Mouse (Mus musculus) spleen, postnatal 4 days (tissue): Measurements from ENCODE around the gene Smtnl2.
A peak's percentile ranks its signal among the peaks of the same experiment; 100 is the strongest.

ENCODE experiments used
- DNase-seq, 2 experiments: peaks; one replicate each; pipeline ENCODE4 v3.0.0; 2022; ENCODE audit warnings: low spot score in 2 of 2

Smtnl2 gene

DNA sequence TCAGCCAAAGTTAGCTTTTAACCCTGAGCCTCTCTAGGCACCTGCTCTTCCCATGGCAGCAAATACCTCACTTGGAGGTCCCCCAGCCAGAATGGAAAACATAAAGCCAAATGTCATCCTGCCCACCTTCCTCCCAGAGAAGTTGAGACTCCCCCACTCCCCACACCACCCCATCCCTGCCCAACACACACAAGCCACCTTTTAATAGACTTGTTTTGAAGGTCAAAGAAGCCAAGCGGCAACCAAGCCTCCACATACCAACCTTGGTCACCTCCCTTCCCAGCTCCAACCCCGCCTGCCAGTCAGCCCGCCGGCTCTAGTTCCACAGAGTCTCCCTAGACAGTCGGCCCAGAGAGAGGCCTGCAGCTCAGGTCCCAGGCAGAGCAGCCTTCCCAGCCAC is 9.5 kb downstream of the Smtnl2 start:
- peak in 1 of 2 experiments; percentile 54 for DNase-seq

DNA sequence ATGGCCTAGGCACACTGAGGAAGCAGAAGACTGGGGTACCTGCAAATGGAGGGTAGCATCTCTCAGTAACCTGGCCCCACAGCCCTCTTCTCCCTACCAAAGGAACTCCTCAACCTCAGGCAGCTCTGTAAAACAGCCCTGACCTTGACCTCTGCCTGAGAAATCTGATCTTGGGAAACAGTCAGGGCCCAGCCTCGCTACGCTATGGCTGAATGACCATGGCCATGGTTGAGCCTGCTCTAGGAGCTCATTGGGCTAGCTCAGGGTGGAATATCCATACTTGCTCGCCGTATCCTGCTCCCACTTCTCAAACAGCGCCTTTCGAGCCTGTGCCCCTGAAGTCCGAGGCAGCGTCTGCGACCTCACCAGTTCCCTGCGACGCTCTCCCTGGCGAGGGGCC is 10.4 kb downstream of the Smtnl2 start:
- peak in 1 of 2 experiments; percentile 56 for DNase-seq

DNA sequence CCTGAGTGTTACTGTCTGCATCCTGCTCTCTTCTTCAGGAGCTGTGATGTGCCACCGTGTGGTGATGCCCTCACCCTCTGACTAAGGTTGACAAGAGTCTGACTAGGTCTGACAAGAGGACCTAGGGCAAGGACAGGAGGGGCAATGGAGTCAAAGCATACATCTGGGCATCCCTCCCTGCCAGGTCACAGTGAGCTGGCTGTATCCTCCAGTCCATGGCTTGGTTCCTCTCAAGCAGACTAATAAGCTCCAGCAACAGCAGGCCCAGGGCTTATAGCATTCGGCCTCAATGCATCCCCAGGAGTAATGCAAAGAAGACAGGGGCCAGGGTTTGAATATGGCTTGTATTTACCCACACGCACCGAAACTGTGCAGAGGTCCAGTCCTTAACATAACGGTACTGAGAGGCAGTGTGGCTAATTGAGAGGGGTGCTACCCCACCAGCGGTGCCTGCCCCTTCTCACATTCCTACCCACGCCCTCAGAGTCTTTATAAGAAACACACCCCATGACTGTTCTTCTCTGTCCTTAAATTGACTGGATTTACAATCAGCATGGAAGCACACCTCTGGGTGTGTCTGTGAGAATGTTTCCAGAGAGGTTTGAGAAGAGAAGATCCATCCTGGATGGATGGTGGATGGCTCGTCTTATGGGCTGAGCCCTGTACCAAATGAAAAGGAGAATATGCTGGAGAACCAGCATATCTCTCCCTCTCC is 13.5 kb downstream of the Smtnl2 start:
- DNase-seq = no peak

DNA sequence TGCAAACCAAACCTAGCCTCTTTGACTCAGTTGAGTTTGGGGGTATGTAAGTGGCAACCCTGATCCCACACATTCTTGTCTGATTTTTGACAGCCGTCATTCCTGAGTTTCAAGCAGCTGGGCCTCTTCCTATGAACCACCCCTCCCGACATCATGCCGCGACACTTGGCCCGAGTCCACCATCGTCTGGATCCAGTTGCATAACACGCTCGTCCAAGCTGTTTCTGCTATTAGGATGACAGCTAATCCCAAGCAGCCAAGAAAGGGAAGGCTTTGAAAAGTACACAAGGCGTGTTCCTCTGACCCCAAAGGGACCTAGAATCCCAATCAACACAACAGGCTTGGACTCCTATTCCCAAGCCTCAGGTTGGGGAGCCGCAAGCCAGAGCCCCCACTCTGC is 14.4 kb downstream of the Smtnl2 start:
- peak in 1 of 2 experiments; percentile 62 for DNase-seq

DNA sequence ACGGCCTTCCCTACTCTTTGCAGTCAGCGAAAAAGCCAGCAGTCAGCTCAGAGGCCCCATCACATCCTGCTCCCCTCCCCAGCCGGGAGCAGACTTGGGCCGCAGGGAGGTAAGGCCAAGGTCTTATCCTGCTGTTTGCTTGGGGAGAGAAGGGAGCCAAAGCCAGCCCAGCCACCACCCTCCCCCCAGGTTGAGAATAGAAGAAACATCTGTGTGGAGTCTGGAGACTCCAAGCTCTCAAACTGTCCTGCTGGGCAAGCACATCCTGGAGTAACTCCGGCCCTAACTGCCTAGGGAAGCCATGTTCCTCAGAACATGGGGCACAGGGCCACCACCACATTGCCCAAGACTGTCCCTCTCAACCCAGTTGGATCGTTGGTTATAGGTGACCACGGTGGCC is 14.9 kb downstream of the Smtnl2 start:
- peak in 1 of 2 experiments; percentile 53 for DNase-seq

DNA sequence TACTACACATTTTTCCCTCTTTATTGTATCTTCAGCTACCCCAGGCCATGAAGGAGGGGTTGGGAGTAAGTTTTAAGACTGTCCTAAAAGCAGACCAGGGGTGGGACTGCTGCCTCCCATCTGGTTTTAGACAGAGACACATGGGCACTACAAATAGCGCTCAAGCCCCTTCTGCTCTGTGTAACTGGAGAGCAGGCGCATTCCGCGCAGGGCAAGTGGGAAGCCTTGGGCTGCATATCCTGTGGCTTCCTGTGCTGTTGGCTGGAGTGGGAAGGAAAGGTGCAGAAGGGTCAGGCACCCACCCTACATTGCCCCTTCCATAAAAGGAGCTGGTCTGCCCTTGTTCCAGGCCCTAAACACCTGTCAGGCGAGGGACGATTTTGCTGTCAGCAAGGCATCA is 15.9 kb downstream of the Smtnl2 start:
- peak in 1 of 2 experiments; percentile 51 for DNase-seq

DNA sequence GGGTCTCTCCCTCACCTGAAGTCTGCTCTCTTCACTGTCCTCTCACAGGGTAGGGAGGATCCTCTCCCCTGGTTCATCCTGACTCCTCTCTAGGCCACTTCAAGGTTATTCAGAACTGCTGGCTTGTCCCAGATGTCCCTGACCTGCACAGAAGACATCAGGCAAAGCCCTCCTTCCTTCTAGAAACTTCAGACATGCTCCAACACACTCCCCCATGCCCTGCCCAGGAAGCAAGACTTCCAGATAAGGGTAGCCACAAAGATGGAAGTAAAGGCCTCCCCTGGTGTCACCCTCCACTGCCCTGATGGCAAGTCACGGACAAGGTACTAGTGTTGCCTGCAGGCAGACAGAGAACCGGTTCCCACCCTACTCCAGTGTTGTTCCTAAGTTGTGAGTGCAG is 16.8 kb downstream of the Smtnl2 start:
- DNase-seq = peak in 1 of 2 experiments; percentile 47

DNA sequence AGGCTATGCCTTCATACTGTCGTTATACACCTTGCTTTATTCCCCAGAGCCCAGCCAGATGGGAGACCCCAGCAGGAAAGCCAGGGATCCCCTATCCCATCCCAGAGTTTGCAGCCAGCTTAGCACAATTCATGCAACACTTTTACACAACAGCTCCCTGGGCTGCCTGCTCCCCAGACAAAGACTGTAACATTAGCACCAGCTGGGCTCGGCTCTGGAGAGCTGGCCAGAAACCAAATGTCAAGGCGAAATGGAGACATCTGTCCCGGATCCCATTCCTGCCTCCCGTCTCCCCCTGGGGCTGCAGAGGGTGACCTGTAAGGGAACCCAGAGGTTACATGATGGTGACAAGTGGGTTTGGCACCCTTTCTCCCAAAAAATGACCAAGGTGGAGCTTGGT is 17.8 kb downstream of the Smtnl2 start:
- DNase-seq = peak in 1 of 2 experiments; percentile 50

DNA sequence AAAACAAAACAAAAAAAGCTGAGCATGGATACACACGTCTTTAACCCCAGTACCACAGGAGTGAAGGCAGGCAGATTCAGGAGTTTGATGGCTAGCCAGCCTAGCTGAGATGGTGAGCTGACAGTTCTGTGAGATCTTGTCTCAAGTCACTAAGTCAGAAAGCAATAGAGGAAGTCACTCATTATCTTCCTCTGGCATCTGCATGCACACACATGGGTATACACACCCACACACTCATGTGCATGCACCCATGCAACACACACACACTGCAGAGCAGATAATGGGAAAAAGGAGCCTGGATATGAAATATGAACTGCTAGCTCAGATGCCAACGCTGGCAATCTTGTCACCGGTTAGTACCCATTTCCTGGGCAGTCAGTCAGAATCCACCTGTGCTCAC is 18.3 kb downstream of the Smtnl2 start:
- no peak for DNase-seq

DNA sequence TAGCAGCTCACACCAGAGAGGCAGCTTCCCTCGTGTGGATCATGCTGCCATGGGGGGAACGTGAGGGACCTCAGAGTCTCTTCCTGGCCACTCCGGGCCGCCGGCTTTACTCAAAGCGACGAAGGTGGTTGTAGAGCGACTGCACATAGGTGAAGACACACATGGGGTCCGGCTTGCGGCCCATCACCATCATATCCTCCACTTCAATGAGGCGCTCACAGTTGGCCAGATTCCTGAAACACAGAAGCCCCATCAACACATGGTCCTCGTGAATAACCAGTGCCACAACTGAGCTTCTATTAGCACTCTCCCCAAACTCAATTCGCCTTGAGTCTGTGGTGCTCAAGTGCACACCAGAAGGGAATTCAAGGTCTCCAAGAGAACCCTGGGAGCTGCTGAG is 20.3 kb downstream of the Smtnl2 start:
- no peak for DNase-seq

DNA sequence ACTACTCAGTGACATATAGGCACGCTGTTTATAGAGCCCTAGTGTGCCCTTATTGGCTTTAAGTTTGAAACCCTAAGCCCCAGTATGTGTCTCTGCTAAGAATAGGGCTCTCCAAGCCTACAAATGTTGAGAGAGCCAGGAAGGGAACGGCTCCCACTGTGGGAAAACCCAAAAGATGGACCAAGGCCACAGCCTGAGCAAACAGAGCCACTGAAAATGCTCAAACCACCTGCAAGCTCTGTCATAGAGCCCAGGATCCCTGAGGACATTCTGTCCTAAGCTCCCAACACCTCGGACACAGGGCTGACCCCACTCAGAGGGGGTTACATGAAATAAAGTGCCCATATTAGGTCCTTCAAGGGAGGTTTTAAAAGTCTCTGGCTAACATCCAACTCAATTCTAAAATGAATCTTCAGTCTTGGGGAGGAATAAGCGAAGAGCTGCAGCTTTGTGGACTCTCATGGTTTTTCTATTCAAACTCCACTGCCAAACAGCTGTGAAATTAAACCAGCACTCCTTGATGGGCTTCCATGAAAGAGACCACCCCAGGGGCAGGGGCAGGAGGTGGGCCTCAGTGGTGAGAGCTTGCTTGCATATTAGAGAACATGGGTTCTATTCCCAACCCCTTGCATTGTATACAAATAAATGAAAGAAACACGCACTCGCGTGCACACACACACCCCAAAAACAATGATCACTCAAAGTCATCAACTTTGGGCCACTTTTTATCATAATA is 21.9 kb downstream of the Smtnl2 start:
- DNase-seq = no peak

DNA sequence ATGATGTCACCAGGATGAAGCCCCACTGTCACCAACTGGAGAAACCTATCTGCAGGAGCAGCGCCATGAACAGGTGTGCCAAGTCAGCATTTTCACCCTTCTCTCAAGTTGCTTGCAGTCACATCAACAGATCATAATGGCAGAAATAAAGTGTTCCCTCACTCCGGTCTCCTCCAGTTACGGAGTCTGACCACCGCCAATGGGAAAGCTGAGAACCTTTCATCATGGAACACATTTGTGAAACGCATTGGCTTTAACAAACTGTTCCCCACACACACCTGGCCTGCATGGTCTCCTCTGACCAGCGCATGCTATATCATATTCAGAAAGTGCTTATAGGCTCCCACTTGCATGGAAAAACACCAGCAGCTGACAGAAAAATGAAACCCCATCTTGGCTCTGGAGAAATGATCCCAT is 23.4 kb downstream of the Smtnl2 start:
- DNase-seq = no peak

DNA sequence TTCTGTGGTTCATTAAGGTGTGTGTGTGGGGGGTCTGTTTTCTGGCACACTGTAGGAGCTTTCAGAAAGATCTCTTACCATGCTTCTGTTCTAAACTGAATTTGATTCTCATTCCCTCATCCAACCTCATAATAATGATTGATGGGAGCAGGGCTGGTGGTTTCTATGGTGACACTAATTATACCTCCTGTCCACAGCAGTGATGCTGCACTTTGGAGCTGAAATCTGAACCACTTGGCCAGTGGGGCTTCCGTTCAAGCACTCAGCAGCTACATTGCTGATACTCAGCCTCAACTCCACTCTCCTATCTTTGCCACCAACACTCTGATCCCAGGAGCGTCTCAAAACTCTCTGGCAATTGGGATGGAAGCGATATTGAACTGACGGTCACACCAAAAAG is 32.2 kb downstream of the Smtnl2 start:
- no peak for DNase-seq

DNA sequence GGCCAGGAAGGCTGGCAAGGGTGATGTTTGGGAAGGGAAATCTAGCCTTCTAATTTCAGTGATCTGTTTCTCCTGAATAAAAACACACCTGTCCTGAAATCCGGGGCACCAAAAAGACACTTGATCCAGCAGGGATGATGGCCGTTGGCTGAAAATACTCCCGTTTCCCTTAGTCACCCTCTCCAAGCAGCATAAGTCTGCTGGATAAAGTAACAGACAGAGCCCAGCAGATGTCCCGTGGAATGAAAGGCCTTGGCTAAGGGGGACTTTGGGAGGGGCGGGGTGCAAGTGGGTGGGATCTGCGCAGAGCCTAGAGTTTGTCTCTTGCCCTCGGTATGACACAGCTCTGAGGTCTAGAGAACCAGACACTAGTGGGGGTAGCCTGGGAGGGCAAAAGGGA is 33.3 kb downstream of the Smtnl2 start:
- DNase-seq = no peak

DNA sequence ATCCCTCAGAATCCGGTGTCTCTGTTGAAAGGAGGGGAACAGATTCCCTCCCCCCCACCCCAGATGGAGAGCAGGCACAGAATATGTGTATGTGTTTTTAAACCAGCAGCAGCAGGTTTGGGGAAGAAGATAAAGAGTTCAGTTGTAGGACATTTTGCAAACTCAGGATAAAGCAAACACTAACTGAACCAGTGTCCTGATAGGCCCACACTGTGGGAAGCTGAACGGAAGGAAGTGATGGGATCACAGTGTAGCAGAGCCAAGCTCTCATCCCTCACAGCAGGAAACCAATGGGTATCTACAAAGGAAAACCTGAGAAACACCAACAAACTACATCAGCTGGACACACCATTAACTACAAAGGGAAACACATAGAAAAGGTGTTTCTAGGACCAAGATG is 35.0 kb downstream of the Smtnl2 start:
- no peak for DNase-seq

DNA sequence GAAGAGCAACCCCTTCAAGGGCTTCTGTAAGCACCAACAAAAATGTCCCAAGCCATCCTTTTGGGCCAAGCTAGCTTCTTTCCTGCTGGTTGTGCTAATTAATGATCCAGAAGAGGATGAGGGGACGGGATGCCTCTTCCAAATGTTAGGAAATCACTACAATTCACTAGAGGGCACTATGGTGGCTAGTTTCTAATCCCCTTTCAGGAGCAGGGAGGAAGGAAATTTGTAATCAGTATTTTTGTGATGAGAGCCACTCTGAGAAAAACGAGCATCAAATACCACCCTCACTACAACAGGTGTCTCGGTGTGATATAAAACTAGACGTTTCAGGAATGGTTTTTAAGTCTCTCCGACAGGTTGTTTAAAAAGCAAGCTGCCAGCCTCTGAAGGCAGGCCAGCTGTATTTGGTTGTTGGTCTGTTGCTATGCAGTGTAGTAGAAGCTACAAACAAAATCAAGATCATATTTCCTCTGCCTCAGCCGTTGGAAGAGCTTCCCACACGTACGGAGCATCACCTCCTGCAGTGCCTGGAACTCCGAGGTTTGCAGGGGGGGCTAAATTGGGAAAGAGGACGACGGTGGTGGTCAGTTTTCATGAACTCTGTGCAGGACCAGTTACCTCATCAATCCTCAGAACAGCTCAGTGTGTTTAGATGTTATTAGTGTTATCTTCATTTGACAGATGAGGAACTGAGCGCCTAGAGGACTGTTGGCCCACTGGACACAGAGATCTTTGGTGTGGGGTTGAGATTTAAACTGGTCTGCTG is 41.4 kb downstream of the Smtnl2 start:
- DNase-seq = no peak

DNA sequence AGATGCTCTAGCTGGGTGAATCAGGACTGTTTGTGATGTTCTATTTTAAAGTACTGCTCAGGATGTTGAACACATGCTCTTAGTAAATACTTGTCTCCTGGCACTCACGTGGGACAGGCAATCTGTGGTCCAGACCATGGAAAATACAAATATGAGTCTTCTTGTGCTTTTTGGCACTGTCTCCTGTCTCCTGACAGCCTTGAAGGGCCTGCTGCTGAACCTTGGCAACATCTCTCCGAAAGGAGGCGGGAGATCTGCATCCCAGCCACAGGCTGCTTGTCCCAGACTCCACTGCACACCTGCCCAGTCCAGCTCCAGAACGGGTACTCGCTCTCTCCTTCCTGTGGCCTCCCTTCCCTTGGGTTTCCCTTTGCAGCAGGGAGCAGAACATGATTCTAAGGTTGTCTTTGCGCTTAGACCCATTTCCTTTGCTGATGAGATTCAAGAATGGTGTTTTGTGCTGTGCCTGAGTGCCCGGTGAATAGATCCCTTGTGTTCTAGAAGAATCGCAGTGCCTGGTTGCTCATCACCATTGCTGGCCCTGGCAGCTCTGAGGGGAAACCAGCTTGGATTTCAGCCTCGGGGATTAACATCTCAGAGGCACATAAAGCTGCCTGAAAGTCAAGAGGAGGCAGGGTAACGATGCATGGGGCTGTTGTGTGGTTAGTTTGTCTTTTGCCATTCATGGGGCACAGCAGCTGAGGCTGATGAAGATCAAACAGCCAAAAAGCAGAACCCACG is 43.4 kb downstream of the Smtnl2 start:
- DNase-seq = no peak

DNA sequence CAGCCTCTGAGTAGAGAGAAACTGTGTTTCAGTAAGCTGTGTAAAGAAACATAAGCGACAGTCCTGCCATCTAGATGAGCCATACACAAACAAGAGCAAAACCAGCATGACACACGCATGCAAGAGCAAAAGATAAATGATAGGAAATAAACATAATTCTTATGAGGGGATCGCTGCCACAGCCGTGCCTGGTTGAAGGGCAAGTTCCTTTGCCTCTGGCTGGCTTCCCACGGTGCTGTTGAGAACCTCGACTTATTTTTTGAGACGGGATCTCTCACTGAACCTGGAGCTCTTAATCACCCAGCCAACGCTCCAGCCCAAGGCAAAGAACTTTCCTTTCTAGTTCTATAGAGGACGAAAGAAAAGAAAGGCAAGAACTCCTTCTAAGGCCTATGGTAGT is 45.4 kb downstream of the Smtnl2 start:
- no peak for DNase-seq

DNA sequence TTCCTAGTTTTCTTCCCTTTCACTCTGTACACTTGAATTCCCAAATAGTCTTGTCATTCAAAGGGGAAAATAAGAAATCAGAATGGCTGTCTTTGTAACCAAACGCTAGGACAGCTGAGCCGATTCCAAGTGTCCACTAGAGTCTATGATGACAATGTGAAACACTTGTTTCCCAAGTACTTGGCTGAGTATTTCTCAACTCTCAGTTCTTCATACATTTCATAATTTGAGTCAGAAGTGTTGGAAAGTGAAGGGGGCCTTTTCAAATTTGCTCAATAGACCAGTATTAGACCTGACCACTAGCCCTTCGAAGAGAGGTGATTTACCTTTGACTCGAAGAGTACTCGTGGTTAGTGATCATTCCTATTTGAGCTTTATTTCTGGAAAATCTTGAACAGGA is 47.0 kb downstream of the Smtnl2 start:
- DNase-seq = no peak

DNA sequence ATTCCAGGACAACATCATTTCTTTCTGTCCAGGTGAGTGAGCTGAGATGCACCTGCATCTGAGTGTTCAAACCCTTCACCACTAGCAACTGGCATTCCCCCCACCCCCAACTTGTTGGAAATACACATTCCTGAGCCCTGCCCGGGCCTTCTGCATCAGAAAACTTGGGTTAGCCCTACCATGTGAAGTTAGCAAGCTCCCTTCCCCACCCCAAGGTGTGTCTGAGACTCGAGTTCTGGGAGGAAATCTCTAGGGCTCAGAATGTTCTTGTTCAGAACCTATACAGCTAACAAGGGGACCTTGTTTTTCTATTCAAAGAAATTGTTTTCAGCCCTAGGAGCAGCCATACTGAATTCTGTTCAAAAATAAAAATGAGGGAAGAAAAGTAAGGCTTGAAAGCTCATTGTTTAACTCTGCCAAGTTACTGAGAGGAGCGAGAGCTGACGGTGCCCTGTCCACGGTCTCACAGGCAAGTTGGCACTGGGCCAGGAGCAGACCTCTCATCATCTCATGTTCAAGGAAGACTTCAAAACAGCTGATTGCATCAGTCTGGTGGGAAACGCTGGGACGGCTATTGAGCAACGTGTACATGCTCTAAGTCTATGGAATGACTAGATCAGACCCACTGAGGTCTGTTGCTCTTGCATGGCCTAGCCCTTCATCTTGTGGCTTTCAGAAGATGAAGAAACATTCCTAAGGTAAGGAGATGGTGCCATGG is 47.8 kb downstream of the Smtnl2 start:
- no peak for DNase-seq

DNA sequence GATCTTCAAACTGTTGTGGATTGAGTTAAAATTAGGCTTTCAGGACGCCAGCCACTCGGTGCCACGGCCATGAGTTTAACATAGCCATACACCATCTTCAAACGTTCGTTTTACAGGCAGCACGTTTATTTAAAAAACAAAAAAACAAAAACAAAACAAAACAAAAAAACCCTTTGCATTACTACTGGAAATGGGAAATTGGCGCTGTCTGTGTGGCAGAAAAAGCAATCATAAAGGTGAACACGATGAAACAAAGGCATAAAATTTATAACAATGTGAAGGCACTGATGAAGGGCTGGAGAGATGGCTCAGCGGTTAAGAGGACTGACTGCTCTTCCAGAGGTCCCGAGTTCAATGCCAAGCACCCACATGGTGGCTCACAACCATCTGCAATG is 49.2 kb downstream of the Smtnl2 start, which contains the start of gene Tekt1:
TSS of gene Tekt1 (minus strand) at position 96 of the 395 bp plus-strand sequence.
- no peak for DNase-seq
